Mouse (Mus musculus): ENCODE results near the gene Specc1l. TPM values are rescaled to one million over a fixed set of nuclear protein-coding genes. Genes with fewer than 3 reads are reported as not detected.

Specc1l gene
- polyA plus RNA-seq, 1 experiment from 2014 or later, result 23.4 TPM

DNA sequence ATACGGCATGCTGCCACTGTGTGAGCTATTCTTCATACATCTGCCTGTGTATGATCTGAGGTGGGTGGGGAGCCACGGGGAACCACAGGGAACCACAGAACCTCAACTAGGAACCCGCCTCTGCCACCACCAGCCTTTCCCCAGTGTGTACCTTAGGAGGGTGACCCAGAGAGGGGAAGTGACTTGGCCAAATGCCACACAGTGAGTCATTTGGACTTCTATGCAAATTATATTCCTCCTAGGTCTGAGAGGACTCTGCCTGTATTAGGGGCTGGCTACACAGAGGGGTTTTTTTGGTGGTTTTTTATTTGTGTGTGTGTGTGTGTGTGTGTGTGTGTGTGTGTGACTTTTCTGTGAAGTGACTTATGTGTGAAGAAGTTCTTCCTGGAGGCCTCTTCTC is 114.7 kb downstream of the Specc1l start:
- Histone ChIP-seq H3K36me3 (ENCODE audit: control insufficient read depth, insufficient read depth, low read length) (no peaks in the 10 kb centered on the region), H3K9me3 (ENCODE audit: control insufficient read depth, low read length) (no peaks in the 10 kb centered on the region), H3K9ac (ENCODE audit: low read length) (no peak overlapping the region), H3K4me2 (ENCODE audit: low read depth, severe bottlenecking) (no peak overlapping the region), H3K4me1 (ENCODE audit: control insufficient read depth, insufficient read depth, low read length) (no peaks in the 10 kb centered on the region), H3K4me3 (ENCODE audit: low read depth, low read length) (no peak overlapping the region), H3K27me3 (ENCODE audit: control insufficient read depth, insufficient read depth, low read length) (no peaks in the 10 kb centered on the region), H3K27ac (replicated peaks; ENCODE audit: low read depth, low read length) (no peak overlapping the region)
- DNase-seq (ENCODE audit: low spot score), result no peak
- no peak for ATAC-seq (ENCODE audit: insufficient number of reproducible peaks, low FRiP score, low TSS enrichment, low read depth)
- 75% methylated on average over 3 of the region's 3 CpGs for WGBS

DNA sequence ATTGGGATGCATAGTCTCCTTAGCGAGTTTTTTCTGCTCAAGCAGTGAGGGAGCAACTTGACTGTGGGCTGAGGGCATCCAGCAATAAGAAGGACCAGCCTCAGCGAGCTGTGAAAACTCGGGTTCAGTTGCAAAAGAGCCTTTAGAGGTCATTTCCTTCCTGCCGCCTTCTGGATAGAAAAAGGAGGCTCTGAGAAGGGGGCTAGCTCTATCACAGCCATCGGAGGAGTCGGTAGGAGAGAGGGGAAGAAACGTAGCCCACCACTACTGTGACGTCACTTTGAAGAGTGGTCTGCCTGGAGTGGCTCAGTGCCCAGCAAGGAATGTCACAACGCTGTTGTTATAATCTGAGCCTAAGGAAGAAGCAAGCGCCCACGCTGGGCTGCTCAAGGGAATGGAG is 115.2 kb downstream of the Specc1l start:
- no peaks in the 10 kb centered on the region for H3K36me3 ChIP-seq (ENCODE audit: control insufficient read depth, insufficient read depth, low read length)
- no peak overlapping the region for H3K4me3 ChIP-seq (ENCODE audit: low read depth, low read length)
- no peaks in the 10 kb centered on the region for H3K4me1 ChIP-seq (ENCODE audit: control insufficient read depth, insufficient read depth, low read length)
- WGBS, result 71% methylated on average over 11 of the region's 11 CpGs
- no peak overlapping the region for H3K27ac ChIP-seq (replicated peaks; ENCODE audit: low read depth, low read length)
- H3K27me3 ChIP-seq (ENCODE audit: control insufficient read depth, insufficient read depth, low read length), result no peaks in the 10 kb centered on the region
- H3K9me3 ChIP-seq (ENCODE audit: control insufficient read depth, low read length), result no peaks in the 10 kb centered on the region
- H3K4me2 ChIP-seq (ENCODE audit: low read depth, severe bottlenecking), result no peak overlapping the region
- DNase-seq (ENCODE audit: low spot score) (no peak), ATAC-seq (ENCODE audit: insufficient number of reproducible peaks, low FRiP score, low TSS enrichment, low read depth) (no peak)
- no peak overlapping the region for H3K9ac ChIP-seq (ENCODE audit: low read length)

DNA sequence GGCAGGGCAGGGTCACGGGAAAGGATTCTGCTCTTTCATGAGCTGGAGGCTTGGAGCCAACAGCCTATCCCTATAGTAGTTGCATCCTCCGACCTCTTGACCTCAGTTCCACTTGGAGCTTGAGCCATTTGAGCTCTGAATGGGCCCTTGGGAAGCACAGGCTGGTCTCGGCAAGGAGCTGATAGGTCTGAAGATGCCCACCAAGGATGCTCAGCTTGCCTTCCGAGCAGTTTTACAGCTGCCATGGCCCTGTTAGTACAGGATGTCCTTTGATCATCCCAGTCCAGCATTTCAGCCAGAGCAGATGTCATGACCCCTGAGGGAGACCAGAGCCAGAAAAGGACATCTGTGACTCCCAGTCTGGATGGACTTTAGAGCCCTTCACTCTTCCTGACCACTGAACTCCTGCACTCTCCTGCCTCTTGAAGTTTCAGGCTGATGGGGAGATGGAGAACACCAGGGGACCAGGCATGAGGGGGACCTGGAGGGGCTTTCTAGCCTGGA is 116.4 kb downstream of the Specc1l start:
- no peaks in the 10 kb centered on the region for H3K36me3 ChIP-seq (ENCODE audit: control insufficient read depth, insufficient read depth, low read length)
- no peak overlapping the region for H3K4me3 ChIP-seq (ENCODE audit: low read depth, low read length)
- WGBS, result 19% methylated on average over 4 of the region's 4 CpGs
- H3K9ac ChIP-seq (ENCODE audit: low read length), result no peak overlapping the region
- no peak overlapping the region for H3K4me2 ChIP-seq (ENCODE audit: low read depth, severe bottlenecking)
- no peaks in the 10 kb centered on the region for H3K9me3 ChIP-seq (ENCODE audit: control insufficient read depth, low read length)
- ATAC-seq (ENCODE audit: insufficient number of reproducible peaks, low FRiP score, low TSS enrichment, low read depth) (no peak), DNase-seq (ENCODE audit: low spot score) (no peak)
- H3K27me3 ChIP-seq (ENCODE audit: control insufficient read depth, insufficient read depth, low read length), result no peaks in the 10 kb centered on the region
- no peak overlapping the region for H3K27ac ChIP-seq (replicated peaks; ENCODE audit: low read depth, low read length)
- no peaks in the 10 kb centered on the region for H3K4me1 ChIP-seq (ENCODE audit: control insufficient read depth, insufficient read depth, low read length)

DNA sequence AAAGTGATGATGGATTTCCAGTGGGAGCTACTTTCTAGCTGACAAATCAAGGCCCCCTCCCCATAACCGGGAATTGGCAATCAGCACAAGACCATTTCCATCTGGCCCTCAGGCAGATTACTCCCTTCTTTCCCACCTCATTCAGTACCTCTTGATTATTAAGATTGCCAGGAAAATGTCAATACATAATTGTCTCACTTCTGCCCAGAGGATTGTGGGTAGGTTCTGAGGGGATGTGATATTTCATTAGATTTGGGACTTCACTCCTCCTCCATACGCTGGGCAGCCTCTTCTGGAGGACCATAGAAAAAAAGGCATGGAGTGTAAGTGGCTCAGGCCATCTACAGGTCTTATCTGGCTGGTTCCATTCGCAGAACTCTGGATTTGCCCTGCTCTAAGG is 120.4 kb downstream of the Specc1l start:
- no peak overlapping the region for H3K9ac ChIP-seq (ENCODE audit: low read length)
- H3K4me2 ChIP-seq (ENCODE audit: low read depth, severe bottlenecking), result no peak overlapping the region
- ATAC-seq (ENCODE audit: insufficient number of reproducible peaks, low FRiP score, low TSS enrichment, low read depth) (no peak), DNase-seq (ENCODE audit: low spot score) (no peak)
- H3K27ac ChIP-seq (replicated peaks; ENCODE audit: low read depth, low read length), result no peak overlapping the region
- no peak overlapping the region for H3K4me3 ChIP-seq (ENCODE audit: low read depth, low read length)
- H3K9me3 ChIP-seq (ENCODE audit: control insufficient read depth, low read length), result no peaks in the 10 kb centered on the region
- no peaks in the 10 kb centered on the region for H3K27me3 ChIP-seq (ENCODE audit: control insufficient read depth, insufficient read depth, low read length)
- H3K4me1 ChIP-seq (ENCODE audit: control insufficient read depth, insufficient read depth, low read length), result no peaks in the 10 kb centered on the region
- no peaks in the 10 kb centered on the region for H3K36me3 ChIP-seq (ENCODE audit: control insufficient read depth, insufficient read depth, low read length)
- 76% methylated on average over 3 of the region's 3 CpGs for WGBS

DNA sequence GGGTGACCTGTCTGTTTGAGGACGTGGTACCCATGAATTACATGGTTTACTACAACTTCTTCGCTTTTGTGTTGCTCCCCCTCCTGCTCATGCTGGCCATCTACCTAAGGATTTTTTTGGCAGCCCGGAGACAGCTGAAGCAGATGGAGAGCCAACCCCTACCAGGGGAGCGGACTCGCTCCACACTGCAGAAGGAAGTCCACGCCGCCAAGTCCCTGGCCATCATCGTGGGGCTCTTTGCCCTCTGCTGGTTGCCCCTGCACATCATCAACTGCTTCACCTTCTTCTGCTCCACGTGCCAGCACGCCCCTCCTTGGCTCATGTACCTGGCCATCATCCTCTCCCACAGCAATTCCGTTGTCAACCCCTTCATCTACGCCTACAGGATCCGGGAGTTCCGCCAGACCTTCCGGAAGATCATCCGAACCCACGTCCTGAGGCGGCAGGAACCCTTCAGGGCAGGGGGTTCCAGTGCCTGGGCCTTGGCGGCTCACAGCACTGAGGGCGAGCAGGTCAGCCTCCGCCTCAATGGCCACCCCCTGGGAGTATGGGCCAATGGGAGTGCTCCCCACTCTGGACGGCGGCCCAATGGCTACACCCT is 121.4 kb downstream of the Specc1l start:
- Histone ChIP-seq H3K4me3 (ENCODE audit: low read depth, low read length) (no peak overlapping the region), H3K9me3 (ENCODE audit: control insufficient read depth, low read length) (no peaks in the 10 kb centered on the region), H3K4me2 (ENCODE audit: low read depth, severe bottlenecking) (no peak overlapping the region), H3K9ac (ENCODE audit: low read length) (no peak overlapping the region), H3K27ac (replicated peaks; ENCODE audit: low read depth, low read length) (no peak overlapping the region), H3K36me3 (ENCODE audit: control insufficient read depth, insufficient read depth, low read length) (no peaks in the 10 kb centered on the region), H3K27me3 (ENCODE audit: control insufficient read depth, insufficient read depth, low read length) (no peaks in the 10 kb centered on the region), H3K4me1 (ENCODE audit: control insufficient read depth, insufficient read depth, low read length) (no peaks in the 10 kb centered on the region)
- ATAC-seq (ENCODE audit: insufficient number of reproducible peaks, low FRiP score, low TSS enrichment, low read depth), result no peak; the same call in 1 of the 2 replicates
- WGBS, result 91% methylated on average over 23 of the region's 23 CpGs
- no peak for DNase-seq (ENCODE audit: low spot score)

DNA sequence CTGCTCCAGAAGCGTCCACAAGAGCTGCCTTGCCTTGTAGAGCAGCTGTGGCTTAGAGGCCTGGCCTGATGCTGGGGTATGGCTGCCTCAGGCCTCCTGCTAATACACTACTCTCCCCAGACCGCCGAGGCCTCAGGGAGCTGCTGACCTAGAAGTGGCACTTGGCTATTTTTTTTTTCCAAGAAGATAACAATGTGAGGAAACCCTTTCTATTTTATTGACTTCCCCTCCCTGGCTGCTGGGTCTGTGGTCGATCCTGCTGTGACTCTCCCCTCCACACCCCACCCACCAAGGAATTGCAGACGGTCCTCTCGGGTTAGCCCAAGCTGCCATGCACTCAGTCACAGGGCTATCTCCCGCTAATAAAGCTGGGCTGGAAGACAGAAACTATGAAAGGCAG is 122.3 kb downstream of the Specc1l start:
- ATAC-seq (ENCODE audit: insufficient number of reproducible peaks, low FRiP score, low TSS enrichment, low read depth), result no peak

DNA sequence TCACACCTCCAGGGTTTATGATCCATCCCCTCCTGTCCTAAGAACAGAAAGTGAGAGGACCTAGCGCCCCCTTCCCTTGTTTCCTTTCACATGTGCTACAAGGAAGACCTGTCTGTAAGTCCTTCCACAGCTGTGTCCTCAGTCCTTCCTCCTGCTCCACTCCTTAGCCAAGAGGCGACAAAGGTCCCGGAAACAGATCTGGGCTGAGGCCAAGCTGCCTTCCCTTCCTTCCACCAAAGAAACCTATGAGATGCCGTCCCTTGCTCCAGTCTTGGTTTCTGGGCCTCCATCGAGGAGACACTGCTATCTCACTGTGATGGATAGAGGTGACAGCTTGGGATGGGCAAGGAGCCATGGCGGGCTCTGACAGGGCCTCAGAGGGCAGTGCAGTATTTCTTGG is 123.2 kb downstream of the Specc1l start:
- DNase-seq (ENCODE audit: low spot score) (no peak), ATAC-seq (ENCODE audit: insufficient number of reproducible peaks, low FRiP score, low TSS enrichment, low read depth) (no peak)
- H3K4me3 ChIP-seq (ENCODE audit: low read depth, low read length), result no peak overlapping the region
- H3K27ac ChIP-seq (replicated peaks; ENCODE audit: low read depth, low read length), result no peak overlapping the region
- no peaks in the 10 kb centered on the region for H3K4me1 ChIP-seq (ENCODE audit: control insufficient read depth, insufficient read depth, low read length)
- no peaks in the 10 kb centered on the region for H3K36me3 ChIP-seq (ENCODE audit: control insufficient read depth, insufficient read depth, low read length)
- 82% methylated on average over 6 of the region's 6 CpGs for WGBS
- H3K9me3 ChIP-seq (ENCODE audit: control insufficient read depth, low read length), result no peaks in the 10 kb centered on the region
- H3K27me3 ChIP-seq (ENCODE audit: control insufficient read depth, insufficient read depth, low read length), result no peaks in the 10 kb centered on the region
- H3K9ac ChIP-seq (ENCODE audit: low read length), result no peak overlapping the region
- H3K4me2 ChIP-seq (ENCODE audit: low read depth, severe bottlenecking), result no peak overlapping the region

More for the DNA sequence above, 122.3 kb downstream of the Specc1l start:
- Histone ChIP-seq H3K4me2 (ENCODE audit: low read depth, severe bottlenecking) (no peak overlapping the region), H3K4me1 (ENCODE audit: control insufficient read depth, insufficient read depth, low read length) (no peaks in the 10 kb centered on the region), H3K9ac (ENCODE audit: low read length) (no peak overlapping the region), H3K36me3 (ENCODE audit: control insufficient read depth, insufficient read depth, low read length) (no peaks in the 10 kb centered on the region), H3K4me3 (ENCODE audit: low read depth, low read length) (no peak overlapping the region), H3K27me3 (ENCODE audit: control insufficient read depth, insufficient read depth, low read length) (no peaks in the 10 kb centered on the region), H3K9me3 (ENCODE audit: control insufficient read depth, low read length) (no peaks in the 10 kb centered on the region), H3K27ac (replicated peaks; ENCODE audit: low read depth, low read length) (no peak overlapping the region)
- no peak for DNase-seq (ENCODE audit: low spot score)
- 75% methylated on average over 7 of the region's 7 CpGs for WGBS

DNA sequence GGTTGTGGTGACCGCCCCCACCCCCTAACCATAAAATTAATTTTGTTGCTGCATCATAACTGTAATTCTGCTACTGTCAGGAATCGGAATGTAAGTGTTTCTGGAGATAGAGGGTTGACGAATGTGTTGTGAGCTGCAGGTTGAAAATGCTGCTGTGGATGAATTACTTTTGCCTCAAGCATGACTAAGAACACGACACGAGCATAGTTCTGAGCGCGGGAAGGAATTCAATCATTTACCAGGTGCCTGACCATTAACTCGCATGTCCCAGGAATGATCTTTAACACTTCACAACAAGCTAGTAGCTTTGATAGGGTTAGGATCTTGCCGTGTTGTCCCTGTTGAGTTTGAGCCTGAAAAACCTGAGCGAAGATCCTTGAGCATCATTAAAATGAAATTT is 125.4 kb downstream of the Specc1l start:
- DNase-seq (ENCODE audit: low spot score) (no peak), ATAC-seq (ENCODE audit: insufficient number of reproducible peaks, low FRiP score, low TSS enrichment, low read depth) (no peak)
- no peaks in the 10 kb centered on the region for H3K36me3 ChIP-seq (ENCODE audit: control insufficient read depth, insufficient read depth, low read length)
- H3K27me3 ChIP-seq (ENCODE audit: control insufficient read depth, insufficient read depth, low read length), result no peaks in the 10 kb centered on the region
- H3K9ac ChIP-seq (ENCODE audit: low read length), result no peak overlapping the region
- H3K4me1 ChIP-seq (ENCODE audit: control insufficient read depth, insufficient read depth, low read length), result no peaks in the 10 kb centered on the region
- H3K4me2 ChIP-seq (ENCODE audit: low read depth, severe bottlenecking), result no peak overlapping the region
- no peak overlapping the region for H3K27ac ChIP-seq (replicated peaks; ENCODE audit: low read depth, low read length)
- H3K4me3 ChIP-seq (ENCODE audit: low read depth, low read length), result no peak overlapping the region
- no peaks in the 10 kb centered on the region for H3K9me3 ChIP-seq (ENCODE audit: control insufficient read depth, low read length)
- 81% methylated on average over 10 of the region's 10 CpGs for WGBS

DNA sequence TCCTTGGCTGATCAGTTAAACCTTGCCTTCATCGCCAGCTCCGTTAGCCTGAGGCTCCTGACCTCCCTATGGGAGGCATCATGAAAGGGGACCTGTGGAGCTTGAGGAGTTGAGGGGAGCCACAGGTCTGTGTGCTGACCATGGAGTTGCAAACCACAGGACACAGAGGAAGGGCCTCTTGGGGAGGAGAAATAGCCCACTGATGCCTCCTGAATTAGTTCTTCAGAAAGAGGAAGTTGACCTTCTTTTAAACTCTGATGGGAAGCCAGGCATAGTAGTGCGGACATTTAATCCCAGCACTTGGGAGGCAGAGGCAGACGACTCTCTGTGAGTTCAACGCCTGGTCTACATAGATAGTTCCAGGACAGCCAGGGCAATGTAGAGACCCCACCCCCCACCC is 127.0 kb downstream of the Specc1l start:
- no peak for DNase-seq (ENCODE audit: low spot score)
- ATAC-seq (ENCODE audit: insufficient number of reproducible peaks, low FRiP score, low TSS enrichment, low read depth), result no peak
- Histone ChIP-seq H3K4me3 (ENCODE audit: low read depth, low read length) (no peak overlapping the region), H3K36me3 (ENCODE audit: control insufficient read depth, insufficient read depth, low read length) (no peaks in the 10 kb centered on the region), H3K9ac (ENCODE audit: low read length) (no peak overlapping the region), H3K9me3 (ENCODE audit: control insufficient read depth, low read length) (no peaks in the 10 kb centered on the region), H3K4me1 (ENCODE audit: control insufficient read depth, insufficient read depth, low read length) (no peaks in the 10 kb centered on the region), H3K27me3 (ENCODE audit: control insufficient read depth, insufficient read depth, low read length) (no peaks in the 10 kb centered on the region), H3K27ac (replicated peaks; ENCODE audit: low read depth, low read length) (no peak overlapping the region), H3K4me2 (ENCODE audit: low read depth, severe bottlenecking) (no peak overlapping the region)
- WGBS, result 80% methylated on average over 5 of the region's 5 CpGs
